Mouse (Mus musculus) heart, embryonic 15.5 days (tissue): ENCODE data around the gene Asb6. TPM values are rescaled to one million over a fixed set of nuclear protein-coding genes. Genes with fewer than 3 reads are reported as not detected.

Source experiments
- ATAC-seq: fragments of 200-750 bp; cut with Nextera tagmentation; replicated peaks from 2 replicates; pipeline ENCODE4 v1.8.0; 2017; ENCODE audit warnings: low read depth, moderate TSS enrichment; ENCODE audit not compliant: insufficient number of reproducible peaks, insufficient read depth, low FRiP score
- H3K27ac ChIP-seq: fragments of 300-500 bp; sonication (generic); 2 replicates; pipeline ENCODE4 v1.5.1; 2015; ENCODE audit warnings: mild to moderate bottlenecking, inconsistent platforms
- H3K27me3 ChIP-seq: fragments of 300-500 bp; sonication (generic); 2 replicates; pipeline ENCODE4 v1.6.1; 2015; ENCODE audit warnings: inconsistent platforms
- H3K36me3 ChIP-seq: fragments of 300-500 bp; sonication (generic); 2 replicates; pipeline ENCODE4 v1.6.1; 2015; ENCODE audit warnings: mild to moderate bottlenecking, inconsistent platforms
- H3K4me1 ChIP-seq: fragments of 300-500 bp; sonication (generic); replicated peaks from 2 replicates; pipeline ENCODE4 v1.6.1; 2015; ENCODE audit warnings: inconsistent platforms
- H3K4me2 ChIP-seq: fragments of 300-500 bp; sonication (generic); 2 replicates; pipeline ENCODE4 v1.6.1; 2015; ENCODE audit warnings: inconsistent platforms, mild to moderate bottlenecking, moderate library complexity
- H3K4me3 ChIP-seq: fragments of 300-500 bp; sonication (generic); 2 replicates; pipeline ENCODE4 v1.5.1; 2015; ENCODE audit warnings: mild to moderate bottlenecking, inconsistent platforms
- H3K9ac ChIP-seq: fragments of 300-500 bp; sonication (generic); 2 replicates; pipeline ENCODE4 v1.6.1; 2015; ENCODE audit warnings: mild to moderate bottlenecking, inconsistent platforms
- H3K9me3 ChIP-seq: fragments of 300-500 bp; sonication (generic); replicated peaks from 2 replicates; pipeline ENCODE4 v1.6.1; 2016; ENCODE audit warnings: inconsistent platforms
- WGBS: fragments of 180-500 bp; shearing (Covaris S2); methylation state at CpG from one replicate; pipeline ENCODE4 v1.1.7; 2015; ENCODE audit warnings: mixed read lengths; 5-methylcytosine and 5-hydroxymethylcytosine counted together
- polyA plus RNA-seq: library from polyadenylated mRNA; unstranded; fragments of >200 nt; fragmentation: Nextera tagmentation; extraction: Ambion mirVana; gene quantifications from 2 replicates; pipeline ENCODE4 v1.2.1, GENCODE M21; 2015

The Asb6 gene
- polyA plus RNA-seq, 1 experiment from 2014 or later: 17.2 TPM

- Histone ChIP-seq H3K9me3 (no peaks in the 10 kb centered on the region), H3K9ac (no peak overlapping the region), H3K27ac (no peak overlapping the region), H3K4me2 (no peak overlapping the region), H3K27me3 (no peaks in the 10 kb centered on the region), H3K4me1 (peaks cover 33% of the 10 kb centered on the region), H3K4me3 (no peak overlapping the region), H3K36me3 (no peaks in the 10 kb centered on the region)
- 53% methylated on average over 5 of the region's 5 CpGs for WGBS
- ATAC-seq: no peak
These were observed 29.6 kb upstream of the Asb6 start for GRCm38 (mm10) chr2:30859782-30860181.

GRCm38 (mm10) chr2:30857076-30857475 is 26.9 kb upstream of the Asb6 start:
- Histone ChIP-seq H3K9me3 (no peaks in the 10 kb centered on the region), H3K9ac (no peak overlapping the region), H3K27me3 (no peaks in the 10 kb centered on the region), H3K4me2 (no peak overlapping the region), H3K4me1 (peaks cover 25% of the 10 kb centered on the region), H3K36me3 (no peaks in the 10 kb centered on the region), H3K27ac (no peak overlapping the region), H3K4me3 (no peak overlapping the region)
- WGBS: 80% methylated on average over 6 of the region's 6 CpGs
- no peak for ATAC-seq

GRCm38 (mm10) chr2:30852771-30853313 is 22.7 kb upstream of the Asb6 start:
- no peaks in the 10 kb centered on the region for H3K9me3 ChIP-seq
- ATAC-seq: no peak
- no peak overlapping the region for H3K9ac ChIP-seq
- peaks cover 30% of the 10 kb centered on the region for H3K4me1 ChIP-seq
- no peaks in the 10 kb centered on the region for H3K27me3 ChIP-seq
- 33% methylated on average over 20 of the region's 20 CpGs for WGBS
- no peak overlapping the region for H3K27ac ChIP-seq
- H3K36me3 ChIP-seq: no peaks in the 10 kb centered on the region
- no peak overlapping the region for H3K4me3 ChIP-seq
- no peak overlapping the region for H3K4me2 ChIP-seq

GRCm38 (mm10) chr2:30850581-30850980 is 20.4 kb upstream of the Asb6 start:
- Histone ChIP-seq H3K4me1 (peaks cover 48% of the 10 kb centered on the region), H3K9ac (no peak overlapping the region), H3K4me2 (no peak overlapping the region)

GRCm38 (mm10) chr2:30848184-30848583 is 18.1 kb upstream of the Asb6 start:
- 70% methylated on average over 8 of the region's 8 CpGs for WGBS
- ATAC-seq: no peak
- Histone ChIP-seq H3K27ac (no peak overlapping the region), H3K4me1 (peaks cover 52% of the 10 kb centered on the region), H3K4me3 (no peak overlapping the region), H3K9ac (no peak overlapping the region), H3K36me3 (no peaks in the 10 kb centered on the region), H3K27me3 (0 out of 2 replicates have a peak, but pooled peaks cover 5% of the 10 kb centered on the region), H3K9me3 (no peaks in the 10 kb centered on the region), H3K4me2 (no peak overlapping the region)

More at GRCm38 (mm10) chr2:30850581-30850980, 20.4 kb upstream of the Asb6 start:
- H3K36me3 ChIP-seq: no peaks in the 10 kb centered on the region
- no peaks in the 10 kb centered on the region for H3K9me3 ChIP-seq
- H3K27ac ChIP-seq: no peak overlapping the region
- 26% methylated on average over 6 of the region's 6 CpGs for WGBS
- no peaks in the 10 kb centered on the region for H3K27me3 ChIP-seq
- no peak overlapping the region for H3K4me3 ChIP-seq
- ATAC-seq: no peak

GRCm38 (mm10) chr2:30846723-30847122 is 16.6 kb upstream of the Asb6 start:
- 11% methylated on average over 6 of the region's 6 CpGs for whole genome bisulfite sequencing
- Histone ChIP-seq H3K4me2 (peak overlapping the region; percentile 80), H3K9ac (no peak overlapping the region), H3K4me3 (peak overlapping the region; percentile 9), H3K27ac (peak overlapping the region; percentile 63), H3K27me3 (0 out of 2 replicates have a peak, but pooled peaks cover 5% of the 10 kb centered on the region), H3K9me3 (no peaks in the 10 kb centered on the region), H3K36me3 (no peaks in the 10 kb centered on the region), H3K4me1 (peaks cover 50% of the 10 kb centered on the region)
- ATAC-seq: peak; percentile 40; the same call in 1 of the 2 replicates

- Histone ChIP-seq H3K4me3 (peak overlapping the region; percentile 61), H3K9ac (peak overlapping the region; percentile 67), H3K36me3 (no peaks in the 10 kb centered on the region), H3K27ac (peak overlapping the region; percentile 63), H3K27me3 (0 out of 2 replicates have a peak, but pooled peaks cover 5% of the 10 kb centered on the region), H3K9me3 (no peaks in the 10 kb centered on the region), H3K4me2 (peak overlapping the region; percentile 80), H3K4me1 (peaks cover 46% of the 10 kb centered on the region)
- WGBS: 26% methylated on average over 8 of the region's 8 CpGs
- ATAC-seq: no peak
These were observed 16.1 kb upstream of the Asb6 start for GRCm38 (mm10) chr2:30846236-30846635.

GRCm38 (mm10) chr2:30845152-30846070 is 15.3 kb upstream of the Asb6 start:
- Histone ChIP-seq H3K36me3 (no peaks in the 10 kb centered on the region), H3K4me1 (peaks cover 38% of the 10 kb centered on the region), H3K9ac (peak overlapping the region; percentile 67), H3K9me3 (no peaks in the 10 kb centered on the region), H3K27me3 (0 out of 2 replicates have a peak, but pooled peaks cover 5% of the 10 kb centered on the region), H3K4me3 (peak overlapping the region; percentile 61), H3K4me2 (peak overlapping the region; percentile 80), H3K27ac (peak overlapping the region; percentile 63)
- WGBS: under 1% methylated on average over 78 of the region's 80 CpGs
- ATAC-seq: 0 out of 2 replicates have a peak, but pooled peaks have one; percentile 21

GRCm38 (mm10) chr2:30842615-30843014 is 12.5 kb upstream of the Asb6 start:
- Histone ChIP-seq H3K27me3 (0 out of 2 replicates have a peak, but pooled peaks cover 5% of the 10 kb centered on the region), H3K9ac (no peak overlapping the region), H3K27ac (peak overlapping the region; percentile 48), H3K4me2 (peak overlapping the region; percentile 36), H3K9me3 (no peaks in the 10 kb centered on the region), H3K4me3 (no peak overlapping the region; the same call in 1 of the 2 replicates), H3K36me3 (no peaks in the 10 kb centered on the region), H3K4me1 (peaks cover 35% of the 10 kb centered on the region)
- ATAC-seq: peak; percentile 44; the same call in 1 of the 2 replicates
- WGBS: 16% methylated on average over 10 of the region's 10 CpGs

GRCm38 (mm10) chr2:30836238-30836990 is 6.3 kb upstream of the Asb6 start:
- WGBS: 27% methylated on average over 21 of the region's 21 CpGs
- Histone ChIP-seq H3K36me3 (no peaks in the 10 kb centered on the region), H3K27me3 (no peaks in the 10 kb centered on the region), H3K9me3 (no peaks in the 10 kb centered on the region), H3K27ac (0 out of 2 replicates have a peak overlapping the region, but pooled peaks have one; percentile 5), H3K4me2 (peak overlapping the region; percentile 5; the same call in 1 of the 2 replicates), H3K4me1 (peaks cover 23% of the 10 kb centered on the region), H3K4me3 (no peak overlapping the region), H3K9ac (no peak overlapping the region)
- ATAC-seq: no peak
